Mouse (Mus musculus): ENCODE data around the gene Olfr1419. TPM values are rescaled to one million over a fixed set of nuclear protein-coding genes. Genes with fewer than 3 reads are reported as not detected.
"Not testable (repeated sequence)": the region's sequence is repeated elsewhere in the genome, so short reads cannot be mapped to it uniquely, and the experiment has no call there.

The Olfr1419 gene
- total RNA-seq, 1 experiment = not detected

DNA sequence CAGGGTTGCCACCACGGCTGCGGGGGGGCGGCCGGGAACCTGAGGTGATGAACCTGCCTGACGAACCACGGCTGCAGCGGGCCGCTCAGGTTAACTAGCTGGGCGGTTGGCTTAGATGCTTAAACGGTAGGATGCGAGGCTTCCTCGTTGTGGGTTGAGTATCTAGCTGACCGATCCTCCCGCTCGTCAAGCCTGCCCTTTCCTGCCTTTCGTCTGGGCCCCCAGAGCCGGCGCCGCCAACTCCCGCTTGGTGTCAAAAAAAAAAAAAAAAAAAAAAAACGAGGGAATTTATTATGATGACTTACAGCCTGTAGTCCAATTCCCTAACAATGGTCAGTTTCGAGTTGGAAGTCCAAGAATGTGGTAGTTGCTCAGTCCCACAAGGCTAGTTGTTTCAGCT lies 3.5 kb upstream of the Olfr1419 start:
- H3K9ac ChIP-seq (ENCODE audit: insufficient read depth, low read depth, low read length, poor library complexity, severe bottlenecking); H3K27ac ChIP-seq (ENCODE audit: insufficient read depth, low read depth, low read length, poor library complexity, severe bottlenecking); in situ Hi-C loops (cut with MboI; ENCODE audit: low sequenced_read_pairs in 2 of 2, unreplicated experiment in 2 of 2); DNase-seq (ENCODE audit: low read depth, low spot score); H3K4me1 ChIP-seq (ENCODE audit: control insufficient read depth in 2 of 2, insufficient read depth in 2 of 2, low read length in 2 of 2, poor library complexity in 1 of 2); H3K36me3 ChIP-seq (ENCODE audit: control insufficient read depth, insufficient read depth, low read length, poor library complexity, severe bottlenecking); H3K9me3 ChIP-seq (ENCODE audit: control insufficient read depth, insufficient read depth, low read depth, low read length): not testable (repeated sequence)
- peak overlapping the region; percentile 26 to 34; a peak in 2 of 4 replicates for H3K4me3 ChIP-seq (ENCODE audit: insufficient read depth in 1 of 2, low read depth in 1 of 2, low read length in 2 of 2, poor library complexity in 1 of 2, severe bottlenecking in 1 of 2)
- peak; percentile 62 for TF ChIP-seq ZNF384 (IDR thresholded peaks at IDR 0.05; ENCODE audit: low read depth, low read length)

DNA sequence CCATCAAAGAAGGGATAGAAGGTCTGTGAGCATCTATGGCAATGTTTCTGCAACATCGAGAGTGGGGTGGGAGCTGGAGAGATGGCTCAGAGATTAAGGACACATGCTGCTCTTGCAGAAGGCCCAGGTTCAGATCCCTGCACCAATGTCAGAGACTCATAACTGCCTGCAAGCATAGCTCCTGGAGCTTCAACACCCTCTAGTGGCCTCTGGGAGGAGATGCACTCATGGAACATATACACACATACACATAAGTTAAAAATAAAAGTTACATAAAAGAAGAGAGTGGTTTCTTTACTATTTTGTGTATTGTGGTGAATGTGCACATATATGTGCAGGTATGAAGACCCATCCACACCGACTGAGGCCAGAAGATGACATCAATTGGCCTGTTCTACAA lies 7.1 kb downstream of the Olfr1419 start:
- H3K27ac ChIP-seq (ENCODE audit: insufficient read depth, low read depth, low read length, poor library complexity, severe bottlenecking) = no peak overlapping the region
- in situ Hi-C loops (cut with MboI; ENCODE audit: low sequenced_read_pairs in 2 of 2, unreplicated experiment in 2 of 2) = no loop called here
- TF ChIP-seq ZC3H11A (IDR thresholded peaks at IDR 0.05; ENCODE audit: borderline replicate concordance, low read depth, low read length) = 0 out of 2 replicates have a peak, but pooled peaks have one; percentile 36
- TF ChIP-seq HCFC1 (IDR thresholded peaks at IDR 0.05; ENCODE audit: borderline replicate concordance, insufficient read depth, low read length) = no peak
- peaks cover 0 to 4% of the 10 kb centered on the region in 2 experiments; a peak in 1 of 4 replicates for H3K4me1 ChIP-seq (ENCODE audit: control insufficient read depth in 2 of 2, insufficient read depth in 2 of 2, low read length in 2 of 2, poor library complexity in 1 of 2)
- H3K9me3 ChIP-seq (ENCODE audit: control insufficient read depth, insufficient read depth, low read depth, low read length) = no peaks in the 10 kb centered on the region
- no peak overlapping the region for H3K4me3 ChIP-seq (ENCODE audit: insufficient read depth in 1 of 2, low read depth in 1 of 2, low read length in 2 of 2, poor library complexity in 1 of 2, severe bottlenecking in 1 of 2)
- no peaks in the 10 kb centered on the region for H3K36me3 ChIP-seq (ENCODE audit: control insufficient read depth, insufficient read depth, low read length, poor library complexity, severe bottlenecking)
- H3K9ac ChIP-seq (ENCODE audit: insufficient read depth, low read depth, low read length, poor library complexity, severe bottlenecking) = no peak overlapping the region
- DNase-seq (ENCODE audit: low read depth, low spot score) = peak; percentile 40

DNA sequence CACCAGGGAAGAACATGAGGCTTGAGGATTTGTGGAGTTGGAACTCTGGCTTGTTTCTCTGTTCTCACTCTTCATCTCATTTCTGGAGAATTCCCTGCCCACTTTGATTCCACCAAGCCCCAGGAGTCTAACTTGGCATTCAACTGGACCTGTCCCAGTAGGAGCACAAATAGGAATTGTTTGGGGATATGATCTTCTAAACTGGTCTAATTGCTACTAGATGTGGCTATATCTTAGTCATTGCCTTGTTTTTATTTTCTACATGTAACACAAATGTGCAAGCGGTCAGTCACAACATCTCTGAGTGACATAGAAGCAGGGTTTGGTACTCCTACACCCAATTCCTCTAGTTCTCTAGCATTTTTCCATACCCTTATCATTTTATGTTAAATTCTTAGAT lies 13.9 kb downstream of the Olfr1419 start, which contains the start of gene Olfr1418:
Olfr1418 (minus strand) TSS at position 101 of the 400 bp plus-strand sequence.
- Histone ChIP-seq H3K9ac (ENCODE audit: insufficient read depth, low read depth, low read length, poor library complexity, severe bottlenecking) (no peak within 1 kb of the TSS), H3K4me1 (ENCODE audit: control insufficient read depth in 2 of 2, insufficient read depth in 2 of 2, low read length in 2 of 2, poor library complexity in 1 of 2) (no peaks in the 10 kb centered on the region), H3K36me3 (ENCODE audit: control insufficient read depth, insufficient read depth, low read length, poor library complexity, severe bottlenecking) (no peaks in the 10 kb centered on the region), H3K9me3 (ENCODE audit: control insufficient read depth, insufficient read depth, low read depth, low read length) (no peaks in the 10 kb centered on the region), H3K27ac (ENCODE audit: insufficient read depth, low read depth, low read length, poor library complexity, severe bottlenecking) (no peak within 1 kb of the TSS), H3K4me3 (ENCODE audit: insufficient read depth in 1 of 2, low read depth in 1 of 2, low read length in 2 of 2, poor library complexity in 1 of 2, severe bottlenecking in 1 of 2) (no peak within 1 kb of the TSS)
- no peak for DNase-seq (ENCODE audit: low read depth, low spot score)
- TF ChIP-seq ZC3H11A (IDR thresholded peaks at IDR 0.05; ENCODE audit: borderline replicate concordance, low read depth, low read length) = no peak
- TF ChIP-seq ZNF384 (IDR thresholded peaks at IDR 0.05; ENCODE audit: low read depth, low read length) = no peak
- no peak for TF ChIP-seq MAFK (IDR thresholded peaks at IDR 0.05; ENCODE audit: insufficient read depth, low read depth, low read length)
- no peak for TF ChIP-seq CHD2 (IDR thresholded peaks at IDR 0.05; ENCODE audit: low read depth, low read length)
- no peak for TF ChIP-seq HCFC1 (IDR thresholded peaks at IDR 0.05; ENCODE audit: borderline replicate concordance, insufficient read depth, low read length)
- in situ Hi-C loops (cut with MboI; ENCODE audit: low sequenced_read_pairs in 2 of 2, unreplicated experiment in 2 of 2) = no loop called here

DNA sequence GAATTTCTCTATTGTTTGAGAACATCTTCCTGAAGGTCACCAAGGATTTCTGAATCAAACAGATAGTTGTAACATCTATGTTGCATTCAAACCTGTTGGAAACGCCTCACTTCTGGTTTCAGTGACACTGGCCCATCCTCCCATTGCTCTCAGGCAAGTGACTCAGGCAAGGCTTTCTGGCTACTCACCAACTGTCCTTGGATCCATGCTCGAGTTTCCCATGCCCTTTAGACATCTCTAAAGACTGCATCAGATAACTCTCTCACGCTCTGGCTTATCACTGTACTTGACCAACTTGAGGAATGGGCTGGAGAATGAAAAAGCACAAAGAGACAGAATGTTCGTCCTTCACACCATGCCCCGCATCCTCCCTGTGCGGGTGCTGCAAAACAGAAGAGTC lies 18.4 kb downstream of the Olfr1419 start:
- H3K4me3 ChIP-seq (ENCODE audit: insufficient read depth in 1 of 2, low read depth in 1 of 2, low read length in 2 of 2, poor library complexity in 1 of 2, severe bottlenecking in 1 of 2) = no peak overlapping the region
- H3K9ac ChIP-seq (ENCODE audit: insufficient read depth, low read depth, low read length, poor library complexity, severe bottlenecking) = no peak overlapping the region
- no peaks in the 10 kb centered on the region for H3K36me3 ChIP-seq (ENCODE audit: control insufficient read depth, insufficient read depth, low read length, poor library complexity, severe bottlenecking)
- no peak overlapping the region for H3K27ac ChIP-seq (ENCODE audit: insufficient read depth, low read depth, low read length, poor library complexity, severe bottlenecking)
- in situ Hi-C loops (cut with MboI; ENCODE audit: low sequenced_read_pairs in 2 of 2, unreplicated experiment in 2 of 2) = no loop called here
- DNase-seq (ENCODE audit: low read depth, low spot score) = no peak
- no peaks in the 10 kb centered on the region for H3K4me1 ChIP-seq (ENCODE audit: control insufficient read depth in 2 of 2, insufficient read depth in 2 of 2, low read length in 2 of 2, poor library complexity in 1 of 2)
- no peaks in the 10 kb centered on the region for H3K9me3 ChIP-seq (ENCODE audit: control insufficient read depth, insufficient read depth, low read depth, low read length)
- no peak for TF ChIP-seq MAFK (IDR thresholded peaks at IDR 0.05; ENCODE audit: insufficient read depth, low read depth, low read length)
- TF ChIP-seq ZNF384 (IDR thresholded peaks at IDR 0.05; ENCODE audit: low read depth, low read length) = no peak
- TF ChIP-seq CHD2 (IDR thresholded peaks at IDR 0.05; ENCODE audit: low read depth, low read length) = no peak
- TF ChIP-seq HCFC1 (IDR thresholded peaks at IDR 0.05; ENCODE audit: borderline replicate concordance, insufficient read depth, low read length) = no peak
- TF ChIP-seq ZC3H11A (IDR thresholded peaks at IDR 0.05; ENCODE audit: borderline replicate concordance, low read depth, low read length) = no peak

DNA sequence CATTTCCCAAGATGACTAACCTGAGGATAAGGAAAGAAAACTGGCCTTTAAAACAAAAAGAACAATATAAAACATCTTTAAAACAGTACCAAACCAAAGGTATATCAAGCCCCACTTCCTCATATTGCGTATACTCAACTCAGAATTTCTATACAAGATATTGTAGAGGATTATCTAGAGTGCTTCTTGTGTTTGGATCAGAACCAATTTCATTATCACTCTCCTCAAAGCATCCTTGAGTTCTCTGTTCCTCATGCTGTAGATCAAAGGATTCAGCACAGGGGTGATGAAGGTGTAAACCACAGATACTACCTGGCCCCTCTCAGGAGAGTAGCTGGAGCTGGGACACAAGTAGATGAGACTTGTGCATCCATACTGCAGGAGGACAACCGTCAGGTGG lies 20.1 kb downstream of the Olfr1419 start:
- in situ Hi-C loops (cut with MboI; ENCODE audit: low sequenced_read_pairs in 2 of 2, unreplicated experiment in 2 of 2) = no loop called here
- H3K27ac ChIP-seq (ENCODE audit: insufficient read depth, low read depth, low read length, poor library complexity, severe bottlenecking) = no peak overlapping the region
- no peaks in the 10 kb centered on the region for H3K4me1 ChIP-seq (ENCODE audit: control insufficient read depth in 2 of 2, insufficient read depth in 2 of 2, low read length in 2 of 2, poor library complexity in 1 of 2)
- no peak overlapping the region for H3K9ac ChIP-seq (ENCODE audit: insufficient read depth, low read depth, low read length, poor library complexity, severe bottlenecking)
- TF ChIP-seq MAFK (IDR thresholded peaks at IDR 0.05; ENCODE audit: insufficient read depth, low read depth, low read length) (no peak), CHD2 (IDR thresholded peaks at IDR 0.05; ENCODE audit: low read depth, low read length) (no peak)
- no peaks in the 10 kb centered on the region for H3K9me3 ChIP-seq (ENCODE audit: control insufficient read depth, insufficient read depth, low read depth, low read length)
- H3K4me3 ChIP-seq (ENCODE audit: insufficient read depth in 1 of 2, low read depth in 1 of 2, low read length in 2 of 2, poor library complexity in 1 of 2, severe bottlenecking in 1 of 2) = no peak overlapping the region
- no peaks in the 10 kb centered on the region for H3K36me3 ChIP-seq (ENCODE audit: control insufficient read depth, insufficient read depth, low read length, poor library complexity, severe bottlenecking)
- no peak for DNase-seq (ENCODE audit: low read depth, low spot score)

Data from ES-E14 (cell line).